Mouse (Mus musculus): ENCODE measurements around the gene Sult2b1.

The Sult2b1 gene

DNA sequence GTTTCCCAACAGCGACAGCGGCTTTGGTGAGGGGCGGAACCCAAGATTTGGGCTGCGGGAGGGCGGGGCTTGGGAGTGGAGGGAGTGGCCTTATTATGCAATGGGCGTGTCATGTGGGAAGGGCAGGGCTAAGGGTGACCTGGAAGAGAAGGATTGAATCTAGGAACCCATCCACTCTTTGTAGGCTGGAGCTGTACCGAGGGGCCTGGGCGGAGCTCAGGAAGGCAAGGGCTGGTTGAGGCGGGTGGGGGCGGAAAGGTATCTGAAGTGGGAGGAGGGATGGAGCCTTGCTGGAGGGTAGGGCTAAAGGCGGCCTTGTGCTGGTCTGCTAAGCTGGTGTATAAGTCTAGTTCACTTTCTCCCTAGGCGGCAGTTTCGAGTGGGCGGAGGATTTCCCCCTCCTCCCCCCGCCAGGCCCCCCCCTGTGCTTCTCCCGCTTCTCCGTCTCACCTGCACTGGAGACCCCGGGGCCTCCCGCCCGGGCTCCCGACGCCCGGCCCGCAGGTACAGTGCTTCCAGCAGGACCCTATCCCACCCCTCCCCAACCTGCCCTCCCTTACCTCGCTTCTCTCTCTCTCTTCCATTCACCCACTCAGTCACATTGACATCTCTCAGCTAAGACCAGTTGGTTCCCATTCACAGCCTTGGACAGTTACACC is 16.2 kb upstream of the Sult2b1 start:
- DNase-seq, result no peak

DNA sequence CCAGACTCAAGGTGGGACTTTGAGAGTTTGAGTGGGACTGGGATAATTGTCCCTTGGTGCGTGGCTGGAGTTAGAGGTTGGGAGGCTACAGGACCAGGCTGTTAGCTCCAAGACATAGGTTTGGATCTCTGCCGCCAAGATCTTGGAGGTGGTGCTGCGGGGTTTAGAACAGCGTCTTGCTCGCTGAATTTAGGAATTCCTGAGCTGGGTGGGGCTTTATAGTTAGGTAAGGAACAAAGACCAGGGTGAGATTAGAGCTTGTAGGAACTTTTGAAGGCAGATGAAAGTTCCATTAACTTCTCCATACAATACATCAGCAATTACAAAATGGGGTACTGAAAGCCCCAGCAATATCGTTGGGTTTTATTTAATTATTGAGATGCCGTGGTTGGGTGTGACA is 15.5 kb upstream of the Sult2b1 start:
- DNase-seq, result no peak

- DNase-seq, result no peak
Observed at GRCm38 (mm10) chr7:45798931-45799330, 14.5 kb upstream of the Sult2b1 start.

DNA sequence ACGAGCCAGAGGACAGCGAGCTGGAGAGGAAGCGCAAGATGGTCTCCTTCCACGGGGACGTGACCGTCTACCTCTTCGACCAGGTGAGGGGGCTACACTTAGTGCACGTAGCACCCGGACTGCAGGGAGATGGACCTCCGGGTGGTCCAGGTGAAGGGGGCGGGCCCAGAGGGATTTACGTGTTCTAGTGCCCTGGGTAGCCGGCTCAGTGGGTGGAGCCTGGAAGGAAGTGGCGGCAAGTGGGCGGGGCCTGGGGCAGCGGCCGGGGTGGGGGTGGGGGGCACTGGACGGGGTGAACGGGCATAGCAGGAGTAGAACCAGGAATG is 14.0 kb upstream of the Sult2b1 start:
- DNase-seq, result peak; percentile 47

DNA sequence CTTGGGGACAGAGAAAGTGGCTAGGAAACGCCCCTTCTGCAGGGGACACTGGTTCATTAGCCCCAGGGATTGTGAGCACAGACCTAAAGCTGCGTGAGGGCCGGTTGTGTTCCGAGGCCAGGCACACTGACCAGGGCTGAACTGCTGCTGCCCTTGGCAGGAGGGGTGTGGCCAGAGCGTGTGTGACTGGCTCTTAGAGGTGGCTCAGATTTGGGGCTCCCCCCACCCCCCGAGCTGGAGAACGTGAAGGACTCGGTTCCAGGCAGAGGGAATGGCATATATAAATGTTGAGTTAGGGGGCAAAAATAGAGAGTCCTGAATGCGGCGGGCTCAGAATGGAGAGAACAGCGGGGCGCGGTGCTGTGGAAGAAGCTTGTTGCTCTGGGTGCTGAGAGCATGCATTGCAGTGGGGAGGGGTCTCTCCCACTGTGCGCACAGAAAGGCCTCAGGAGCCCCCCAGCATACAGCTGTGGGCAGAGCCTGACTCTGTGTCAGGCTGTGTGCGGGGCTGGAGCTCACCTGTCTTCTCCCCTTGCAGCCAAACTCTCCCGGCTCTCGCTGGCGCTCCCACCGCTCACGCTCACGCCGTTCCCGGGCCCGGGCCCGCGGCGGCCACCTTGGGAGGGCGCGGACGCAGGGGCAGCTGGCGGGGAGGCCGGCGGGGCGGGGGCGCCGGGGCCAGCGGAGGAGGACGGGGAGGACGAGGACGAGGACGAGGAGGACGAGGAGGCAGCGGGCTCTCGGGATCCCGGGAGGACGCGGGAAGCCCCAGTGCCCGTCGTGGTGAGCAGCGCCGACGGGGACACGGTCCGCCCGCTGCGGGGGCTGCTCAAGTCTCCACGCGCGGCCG is 13.4 kb upstream of the Sult2b1 start:
- no peak for DNase-seq

- no peak for DNase-seq
Observed at GRCm38 (mm10) chr7:45796950-45797349, 12.5 kb upstream of the Sult2b1 start.

- DNase-seq, result no peak
Observed at GRCm38 (mm10) chr7:45794971-45795370, 10.5 kb upstream of the Sult2b1 start.

DNA sequence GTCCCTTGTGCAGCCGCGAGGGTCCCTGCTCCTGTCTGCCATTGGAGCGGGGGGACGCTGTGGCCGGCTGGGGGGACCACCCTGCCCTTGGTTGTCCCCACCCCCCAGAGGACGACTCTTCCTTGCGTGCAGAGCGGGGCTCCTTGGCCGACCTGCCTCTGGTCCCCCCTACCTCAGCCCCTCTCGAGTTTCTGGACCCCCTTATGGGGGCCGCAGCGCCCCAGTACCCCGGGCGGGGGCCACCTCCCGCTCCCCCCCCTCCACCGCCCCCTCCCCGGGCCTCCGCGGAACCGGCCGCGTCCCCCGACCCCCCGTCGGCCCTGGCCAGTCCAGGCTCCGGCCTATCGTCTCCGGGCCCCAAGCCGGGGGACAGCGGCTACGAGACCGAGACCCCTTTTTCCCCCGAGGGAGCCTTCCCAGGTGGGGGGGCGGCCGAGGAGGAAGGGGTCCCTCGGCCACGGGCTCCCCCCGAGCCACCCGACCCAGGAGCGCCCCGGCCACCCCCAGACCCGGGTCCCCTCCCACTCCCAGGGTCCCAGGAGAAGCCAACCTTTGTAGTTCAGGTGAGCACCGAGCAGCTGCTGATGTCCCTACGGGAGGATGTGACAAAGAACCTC is 9.6 kb upstream of the Sult2b1 start:
- DNase-seq, result no peak

GRCm38 (mm10) chr7:45793240-45793639 is 8.8 kb upstream of the Sult2b1 start:
- DNase-seq, result no peak

DNA sequence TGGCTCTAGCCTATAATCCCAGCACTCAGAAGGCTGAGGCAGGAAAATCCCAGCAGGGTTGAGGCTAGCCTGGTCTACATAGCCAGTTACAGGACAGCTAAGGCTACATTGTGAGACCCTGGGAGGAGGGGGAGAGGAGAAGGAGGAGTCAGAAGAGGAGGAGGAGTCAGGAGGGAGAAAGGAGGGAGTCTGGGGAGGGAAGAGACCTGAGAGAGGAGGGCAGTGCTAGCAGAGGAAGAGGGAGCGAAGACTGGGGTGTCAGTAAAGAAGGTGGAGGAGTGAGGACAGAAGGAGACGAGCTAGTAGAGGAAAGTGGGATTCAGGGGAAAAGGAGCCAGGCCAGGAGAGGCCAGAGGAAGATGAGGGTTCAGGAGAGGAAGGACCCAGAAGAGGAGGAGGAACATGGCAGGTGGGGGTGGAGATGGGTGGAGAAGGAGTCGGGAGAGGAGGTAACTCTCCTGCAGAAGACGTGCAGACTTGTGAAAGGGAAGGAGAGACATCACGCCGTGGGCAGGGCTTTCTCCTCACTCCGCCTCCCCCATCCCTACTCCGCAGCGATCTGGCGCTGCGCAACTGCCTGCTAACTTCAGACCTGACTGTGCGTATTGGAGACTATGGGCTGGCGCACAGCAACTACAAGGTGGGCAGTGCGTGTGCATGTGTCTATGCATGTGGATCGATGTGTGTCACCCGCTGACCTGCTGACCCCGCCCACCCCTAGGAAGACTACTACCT is 7.5 kb upstream of the Sult2b1 start:
- DNase-seq, result no peak

DNA sequence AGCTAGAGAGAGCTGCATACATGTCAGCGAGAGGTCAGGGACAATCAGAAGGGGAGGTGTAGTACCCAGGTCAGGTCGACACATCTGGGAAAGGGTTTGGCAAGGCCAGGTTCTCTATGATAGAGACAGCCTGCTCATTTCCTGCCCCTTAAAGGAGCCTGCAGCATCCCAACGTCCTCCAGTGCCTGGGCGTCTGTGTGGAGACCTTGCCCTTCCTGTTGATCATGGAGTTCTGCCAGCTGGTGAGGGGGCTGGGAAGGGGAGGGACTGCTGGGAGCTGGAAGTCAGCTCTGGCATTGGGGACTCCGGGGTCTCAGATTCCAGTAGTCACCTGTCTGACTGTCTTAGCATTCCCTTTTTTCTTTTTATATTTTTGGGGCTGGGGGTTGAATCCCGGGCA is 6.3 kb upstream of the Sult2b1 start:
- no peak for DNase-seq

GRCm38 (mm10) chr7:45787642-45788041 is 3.2 kb upstream of the Sult2b1 start:
- DNase-seq, result no peak

GRCm38 (mm10) chr7:45786661-45787413 is 2.4 kb upstream of the Sult2b1 start:
- no peak for DNase-seq

- DNase-seq, result no peak
Observed at GRCm38 (mm10) chr7:45786136-45786578, 1.7 kb upstream of the Sult2b1 start.

DNA sequence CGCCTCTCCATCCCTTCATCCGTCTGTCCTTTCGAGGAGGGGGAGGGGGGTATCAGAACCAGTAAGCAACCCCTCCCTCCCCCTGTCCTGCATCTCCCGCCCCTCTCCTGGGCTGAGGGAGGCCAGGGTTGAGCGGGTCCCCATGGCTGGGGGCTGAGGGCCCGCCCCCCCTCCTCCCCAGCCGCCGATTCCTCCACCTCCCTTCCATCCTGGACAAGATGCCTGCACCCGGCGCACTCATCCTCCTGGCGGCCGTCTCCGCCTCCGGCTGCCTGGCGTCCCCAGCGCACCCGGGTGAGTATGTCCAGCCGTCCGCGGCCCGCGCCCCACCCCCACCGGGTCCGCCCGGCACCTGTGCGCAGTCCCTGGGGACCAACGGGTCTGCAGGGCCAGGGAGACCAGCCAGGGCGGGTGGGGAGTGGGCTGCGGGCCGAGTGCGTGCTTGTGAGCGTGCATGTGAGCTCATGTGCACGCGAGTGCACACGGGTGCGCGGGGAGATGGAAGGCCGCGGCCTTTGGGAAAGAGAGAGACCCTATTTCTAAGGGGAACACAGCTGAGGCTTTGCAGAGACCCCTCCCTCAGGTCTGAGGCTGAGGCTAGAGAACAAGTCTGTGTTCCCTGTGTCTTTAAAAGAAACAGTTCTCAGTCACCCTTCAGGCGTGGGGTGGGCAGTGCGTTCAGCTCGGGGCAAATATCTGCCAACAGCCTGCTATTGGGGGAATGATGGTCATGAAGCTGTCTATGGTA is 1.1 kb upstream of the Sult2b1 start:
- no peak for DNase-seq

DNA sequence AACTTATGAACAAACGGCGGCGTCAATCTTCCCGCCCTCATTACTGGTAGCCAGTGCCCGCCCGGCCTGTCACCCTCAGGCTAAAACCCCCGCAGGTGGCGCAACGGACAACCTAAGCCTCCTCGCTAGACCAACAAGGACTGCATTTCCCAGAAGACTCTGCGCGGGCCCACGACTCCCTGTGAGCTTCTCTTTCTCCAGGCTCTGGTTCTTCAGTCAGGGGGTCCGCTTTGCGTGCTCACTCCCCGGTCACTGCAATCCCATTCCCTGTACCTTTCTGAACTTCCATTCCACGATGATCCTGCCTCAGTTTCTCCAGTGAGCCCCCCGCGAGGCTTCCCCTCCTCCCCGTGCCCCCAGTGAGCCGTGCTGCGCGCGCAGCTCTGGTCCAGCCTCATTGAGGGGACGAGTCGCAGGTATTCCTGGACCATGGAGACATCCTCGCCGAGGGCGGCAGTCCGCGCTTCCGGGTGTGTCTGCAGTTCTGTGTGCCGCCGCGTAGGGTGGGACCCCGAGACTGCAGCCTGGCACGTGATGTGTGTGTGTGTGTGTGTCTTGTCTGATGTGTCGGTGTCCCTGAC is 868 bp downstream of the Sult2b1 start, which contains the start of gene Lmtk3:
TSS of gene Lmtk3 (plus strand) at position 228 of the 581 bp plus-strand sequence.
- DNase-seq, result peak; percentile 61

DNA sequence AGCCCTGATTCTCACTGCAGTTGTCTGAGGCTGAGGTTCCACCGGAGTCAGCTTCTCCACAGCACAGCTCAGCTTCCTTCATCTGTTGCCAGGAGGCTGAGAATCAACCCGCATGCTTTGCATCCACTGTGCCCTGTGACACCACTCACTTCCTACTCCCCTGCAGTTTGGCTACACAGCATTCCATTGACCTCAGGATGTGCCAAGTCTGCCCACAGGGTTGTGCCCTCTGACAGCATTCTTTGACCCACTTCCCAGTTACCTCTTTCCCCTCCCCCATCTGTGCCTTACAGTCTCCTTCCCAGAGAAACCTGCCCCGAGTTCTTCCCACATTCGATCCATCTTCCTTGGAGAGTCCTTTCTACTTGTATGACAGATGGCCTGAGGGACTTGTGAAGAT is 2.2 kb downstream of the Sult2b1 start:
- DNase-seq, result no peak

- peak; percentile 74 for DNase-seq
Observed at GRCm38 (mm10) chr7:45779081-45779641, 5.3 kb downstream of the Sult2b1 start.

DNA sequence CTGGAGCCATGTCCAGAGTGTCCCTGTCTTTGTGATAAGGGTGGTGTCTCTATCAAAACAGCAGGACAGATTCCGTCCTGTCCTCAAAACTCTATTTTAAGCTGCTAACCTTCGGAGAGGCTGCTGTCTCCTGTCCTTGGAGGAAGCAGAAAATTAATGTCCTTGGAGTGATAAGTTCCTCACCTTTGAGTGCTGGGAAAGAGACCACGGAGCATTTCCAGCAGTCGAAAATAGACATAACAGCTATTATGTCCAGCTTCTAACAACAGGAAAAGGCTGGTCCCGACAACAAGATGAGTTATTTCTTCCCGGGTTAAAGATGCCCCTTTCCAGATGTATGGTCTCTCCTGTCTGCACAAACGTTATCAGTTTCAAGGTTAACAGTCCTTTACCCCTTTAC is 9.2 kb downstream of the Sult2b1 start:
- no peak for DNase-seq

DNA sequence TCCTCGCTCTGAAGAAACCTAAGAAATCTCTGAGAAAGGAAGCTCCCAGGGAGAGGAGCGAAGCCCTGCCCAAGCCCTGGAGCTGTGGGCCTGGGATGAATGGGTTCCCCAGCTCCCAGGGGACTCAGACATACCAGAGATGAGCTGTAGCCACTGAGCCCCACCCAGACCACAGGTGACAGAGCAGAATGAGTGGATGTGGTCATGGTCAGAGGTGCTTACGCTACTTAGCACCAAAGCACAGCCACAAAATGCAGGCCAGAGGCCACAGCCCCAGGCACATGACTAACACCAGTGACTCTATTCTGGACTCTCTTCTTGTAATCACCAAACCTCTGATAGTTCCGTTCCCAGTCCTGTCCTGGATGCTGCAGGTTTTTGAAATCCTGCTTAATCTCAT is 13.4 kb downstream of the Sult2b1 start:
- no peak for DNase-seq

Data from thymus, postnatal 14 days (tissue).